In the genomic region with DNA sequence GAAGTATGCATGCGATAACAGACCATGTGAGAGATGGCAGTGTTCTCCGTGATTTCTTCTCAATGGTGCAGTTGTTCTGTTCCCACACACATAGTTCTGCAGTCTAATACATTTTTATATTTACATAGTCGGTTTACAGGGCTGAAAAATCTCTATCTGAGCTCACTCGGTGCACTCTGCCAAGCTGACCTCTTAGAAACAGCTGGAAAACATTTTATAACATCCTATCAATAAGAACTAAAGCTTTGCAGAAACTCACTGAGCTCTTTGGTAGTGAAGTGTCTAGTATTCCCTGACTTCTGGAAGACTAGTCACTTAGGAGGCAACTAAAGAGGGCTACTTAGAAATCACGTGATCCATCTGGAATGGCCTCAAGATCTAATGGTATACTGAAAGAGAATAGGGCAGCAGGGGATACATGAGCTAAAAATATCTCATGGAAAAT, we compare ENCODE assay signal across 14 mouse cellular contexts. TPM values are rescaled to one million over a fixed set of nuclear protein-coding genes. Genes with fewer than 3 reads are reported as not detected.
DNase-seq lines count a peak whose midpoint lies in the region; ATAC-seq and TF ChIP-seq lines count a peak whose summit lies in the region.
"Had no signal": no experiment of that assay in that cellular context is flagged by ENCODE, and none has a peak within 500 bp of the region (broad histone marks: within the 10 kb centered on the region; RNA-seq: fewer than 3 reads in every experiment).

No protein-coding gene starts in this region.

- H3K27me3 ChIP-seq in heart, embryonic 16.5 days (ENCODE audit: control insufficient read depth, insufficient read depth, low read length), result no peaks in the 10 kb centered on the region
- no peaks in the 10 kb centered on the region for H3K27me3 ChIP-seq in neural tube, embryonic 15.5 days (replicated peaks)
- H3K27me3 ChIP-seq: hindbrain, embryonic 13.5 days; Patski had no signal

- intact Hi-C loops in gastrocnemius, adult 2 months (cut with DNase I), result no loop called here

- H3K9me3 ChIP-seq in heart, embryonic 16.5 days (replicated peaks; ENCODE audit: control insufficient read depth, low read length), result no peaks in the 10 kb centered on the region
- H3K9me3 ChIP-seq in neural tube, embryonic 15.5 days (replicated peaks), result no peaks in the 10 kb centered on the region
- H3K9me3 ChIP-seq: hindbrain, embryonic 13.5 days had no signal

- DNase-seq in gastrocnemius, adult 2 months, result no peak
- DNase-seq in gastrocnemius, postnatal 25 days, result no peak
- DNase-seq in lung, adult 2 months, result no peak
- DNase-seq in lung, adult 18-20 months, result no peak
- DNase-seq in urinary bladder, postnatal 4 days (ENCODE audit: low spot score in 2 of 2), result no peak
- DNase-seq: adrenal gland, adult 8-10 months; cerebellum, adult 11 months; left cerebral cortex, postnatal 4 days had no signal

- no peak for TF ChIP-seq POLR2A in lung, adult 2 months (IDR thresholded peaks at IDR 0.05; ENCODE audit: borderline replicate concordance, extremely low read depth, low read depth, low read length)

- no peak; the same call in 1 of the 2 replicates for TF ChIP-seq CTCF in gastrocnemius, adult 2 months (IDR thresholded peaks at IDR 0.05)
- no peak for TF ChIP-seq CTCF in lung, adult 2 months (IDR thresholded peaks at IDR 0.05; ENCODE audit: insufficient read depth, low read length)

- no peak overlapping the region for H3K9ac ChIP-seq in heart, embryonic 16.5 days (ENCODE audit: low read length)
- H3K9ac ChIP-seq in neural tube, embryonic 15.5 days (replicated peaks), result no peak overlapping the region
- H3K9ac ChIP-seq: hindbrain, embryonic 13.5 days had no signal

- peak; percentile 35 for ATAC-seq in heart, embryonic 16.5 days (replicated peaks; ENCODE audit: extremely low read depth, insufficient read depth, low FRiP score)
- ATAC-seq in neural tube, embryonic 15.5 days (ENCODE audit: low FRiP score), result no peak
- ATAC-seq in erythroblast, adult 5-6 weeks (replicated peaks; ENCODE audit: low FRiP score, poor library complexity, severe bottlenecking), result no peak
- ATAC-seq: CD4-positive, CD25-positive, alpha-beta regulatory T cell, adult 4 months; Patski had no signal

- H3K36me3 ChIP-seq in heart, embryonic 16.5 days (ENCODE audit: control insufficient read depth, insufficient read depth), result no peaks in the 10 kb centered on the region
- no peaks in the 10 kb centered on the region for H3K36me3 ChIP-seq in neural tube, embryonic 15.5 days
- H3K36me3 ChIP-seq: hindbrain, embryonic 13.5 days had no signal

- no peak overlapping the region for H3K4me2 ChIP-seq in heart, embryonic 16.5 days (ENCODE audit: low read depth, low read length)
- H3K4me2 ChIP-seq in neural tube, embryonic 15.5 days, result no peak overlapping the region
- H3K4me2 ChIP-seq: hindbrain, embryonic 13.5 days had no signal

- H3K27ac ChIP-seq in gastrocnemius, adult 2 months, result peak overlapping the region; percentile 77
- peak overlapping the region; percentile 59 for H3K27ac ChIP-seq in heart, embryonic 16.5 days (ENCODE audit: low read length)
- H3K27ac ChIP-seq in neural tube, embryonic 15.5 days (replicated peaks), result peak overlapping the region; percentile 18; the same call in 1 of the 2 replicates
- H3K27ac ChIP-seq: hindbrain, embryonic 13.5 days had no signal

- H3K4me3 ChIP-seq in gastrocnemius, adult 2 months, result peak overlapping the region; percentile 71
- peak overlapping the region; percentile 49 for H3K4me3 ChIP-seq in lung, adult 2 months (replicated peaks; ENCODE audit: extremely low read depth, low read depth, low read length)
- no peak overlapping the region for H3K4me3 ChIP-seq in heart, embryonic 16.5 days (ENCODE audit: low read length)
- no peak overlapping the region for H3K4me3 ChIP-seq in neural tube, embryonic 15.5 days (replicated peaks)
- H3K4me3 ChIP-seq: hindbrain, embryonic 13.5 days had no signal

- H3K4me1 ChIP-seq in lung, adult 2 months (ENCODE audit: control insufficient read depth, insufficient read depth, low read length), result no peaks in the 10 kb centered on the region
- peaks cover 12% of the 10 kb centered on the region for H3K4me1 ChIP-seq in heart, embryonic 16.5 days (ENCODE audit: control insufficient read depth, insufficient read depth, low read length)
- H3K4me1 ChIP-seq in neural tube, embryonic 15.5 days, result peaks cover 7% of the 10 kb centered on the region; the same call in 1 of the 2 replicates
- H3K4me1 ChIP-seq: hindbrain, embryonic 13.5 days had no signal

- WGBS in lung, adult 2 months, result 52% methylated on average over 5 of the region's 5 CpGs
- WGBS in heart, embryonic 16.5 days, result 49% methylated on average over 5 of the region's 5 CpGs
- 72% methylated on average over 5 of the region's 5 CpGs for WGBS in neural tube, embryonic 15.5 days

RNA-seq across cellular contexts. Expression of gene Dock10, which starts 48.2 kb away (rescaled TPM):
- 1 to 10 TPM; 2.6 to 3.0 TPM for total RNA-seq in gastrocnemius, adult 2 months (2021)
- total RNA-seq in gastrocnemius, postnatal 25 days (2021), result 1 to 10 TPM; 4.0 to 4.2 TPM
- polyA plus RNA-seq in lung, adult 2 months (2012; rRNA removed), result 9.8 and 13.6 TPM in 2 replicates
- 3.5 and 5.4 TPM in 2 replicates for polyA plus RNA-seq in heart, embryonic 16.5 days (2015; fragmentation: Nextera tagmentation; extraction: Ambion mirVana)
- 5.8 and 9.7 TPM in 2 replicates for polyA plus RNA-seq in neural tube, embryonic 15.5 days (2015; fragmentation: Nextera tagmentation; extraction: Ambion mirVana)
- 25.6 and 27.4 TPM in 2 replicates for total RNA-seq in erythroblast, adult 5-6 weeks (2015; ENCODE audit: low replicate concordance)
- 15.3 and 21.0 TPM in 2 replicates for total RNA-seq in erythroblast, adult 5-6 weeks (2017; ENCODE audit: low replicate concordance)

Comparison
In these comparisons a context has a peak if more than half of its experiments do, and no peak if none do; other contexts are left out.
1. H3K27ac ChIP-seq: peak in every context shown above with its lines; median percentile 77 in gastrocnemius, adult 2 months; 59 in heart, embryonic 16.5 days; 18 in neural tube, embryonic 15.5 days.
2. H3K4me3 ChIP-seq: peak in gastrocnemius, adult 2 months (single experiment) and lung, adult 2 months (single experiment); none in heart, embryonic 16.5 days (single experiment) and neural tube, embryonic 15.5 days (single experiment).